Mouse (Mus musculus) spleen, embryonic (tissue): ENCODE measurements at regions not wholly inside any gene's neighbourhood (a gene's known extent, or its start where the extent isn't known, plus 50 kb on each side); places are given as distances from the start of the nearest gene placed in this dataset.

Source experiments
- CTCF ChIA-PET: fragments of 350-600 bp; sonication (Branson Sonifier 250); formaldehyde crosslinking; loops from one replicate; lab custom pipeline; 2022; lab: Charles Lee

DNA sequence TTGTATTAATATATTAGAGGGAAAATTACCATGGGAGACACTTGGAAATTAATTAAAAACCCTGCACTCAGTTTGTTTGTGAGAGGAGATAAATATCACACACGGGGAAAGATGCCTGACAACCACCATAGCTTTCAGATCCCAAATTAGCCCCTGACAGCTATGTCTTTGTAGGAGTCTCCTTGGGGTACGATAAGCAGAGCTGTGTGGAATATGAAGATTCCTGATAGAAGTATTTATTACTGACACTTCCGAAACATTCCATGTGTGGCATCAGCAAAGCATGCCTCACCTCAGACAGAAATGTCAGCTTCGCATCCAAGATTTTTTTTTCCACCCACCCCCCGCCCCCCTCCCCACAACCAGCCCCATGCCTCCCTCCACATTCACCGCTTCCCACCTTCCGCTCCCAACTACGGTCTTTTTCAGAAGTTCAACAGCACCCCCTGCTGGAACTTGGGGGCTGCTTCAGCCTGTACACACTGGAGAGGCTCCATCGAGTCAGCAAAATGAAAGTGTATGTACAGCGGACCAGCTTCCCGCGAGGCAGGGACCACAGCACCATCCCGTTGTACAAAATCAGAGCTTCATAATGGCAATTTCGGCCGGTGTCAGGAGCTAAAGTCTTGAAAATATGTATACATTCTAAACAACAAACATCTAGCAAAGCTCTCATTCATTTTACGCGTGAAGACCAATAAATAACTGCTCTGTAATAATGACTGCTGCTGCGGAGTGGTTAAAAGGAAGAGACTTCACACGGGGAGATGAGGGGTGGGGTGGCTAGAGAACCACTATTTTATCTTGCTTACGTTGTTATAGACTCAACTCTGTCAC is 66.7 kb downstream of the Rwdd3 start:
- CTCF ChIA-PET = no interaction called here

DNA sequence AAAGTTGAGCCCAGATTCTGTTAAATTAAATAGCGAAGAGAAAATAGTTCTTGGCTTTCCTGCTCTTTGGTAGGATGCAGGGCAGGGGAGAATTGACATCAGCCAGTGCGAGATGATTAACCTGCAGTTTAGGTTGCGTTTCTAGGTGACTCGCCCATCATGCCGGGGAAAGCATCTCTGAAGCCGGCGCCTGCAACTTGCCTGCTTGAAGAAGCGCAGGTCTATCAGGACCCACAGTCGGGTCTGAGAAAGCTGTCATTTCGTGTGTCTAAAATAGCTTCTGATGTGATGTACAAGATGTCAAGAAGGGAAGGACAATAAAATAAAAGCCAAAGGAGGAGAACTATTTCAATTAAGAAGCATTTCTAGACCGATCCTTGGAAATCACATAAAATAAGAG is 68.6 kb downstream of the Rwdd3 start:
- CTCF ChIA-PET = no interaction called here

DNA sequence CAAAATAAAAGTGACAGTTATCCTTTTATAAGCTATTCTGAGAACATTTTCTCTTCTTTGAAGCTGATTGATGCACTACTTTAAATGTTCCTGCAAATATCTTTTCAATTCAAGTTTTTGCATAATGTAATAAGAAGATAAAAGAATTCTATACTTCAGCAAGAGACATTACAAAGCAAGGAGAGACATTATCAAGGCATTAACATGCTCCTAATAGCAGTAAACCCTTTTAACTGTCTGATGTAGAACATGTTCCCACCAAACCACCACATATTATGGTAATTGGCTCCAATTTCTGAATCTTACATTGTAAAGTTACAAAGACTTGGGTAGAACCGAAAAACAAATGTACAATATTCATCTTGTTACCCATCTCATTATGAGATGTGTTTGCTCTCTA is 69.4 kb downstream of the Rwdd3 start:
- CTCF ChIA-PET = no interaction called here

DNA sequence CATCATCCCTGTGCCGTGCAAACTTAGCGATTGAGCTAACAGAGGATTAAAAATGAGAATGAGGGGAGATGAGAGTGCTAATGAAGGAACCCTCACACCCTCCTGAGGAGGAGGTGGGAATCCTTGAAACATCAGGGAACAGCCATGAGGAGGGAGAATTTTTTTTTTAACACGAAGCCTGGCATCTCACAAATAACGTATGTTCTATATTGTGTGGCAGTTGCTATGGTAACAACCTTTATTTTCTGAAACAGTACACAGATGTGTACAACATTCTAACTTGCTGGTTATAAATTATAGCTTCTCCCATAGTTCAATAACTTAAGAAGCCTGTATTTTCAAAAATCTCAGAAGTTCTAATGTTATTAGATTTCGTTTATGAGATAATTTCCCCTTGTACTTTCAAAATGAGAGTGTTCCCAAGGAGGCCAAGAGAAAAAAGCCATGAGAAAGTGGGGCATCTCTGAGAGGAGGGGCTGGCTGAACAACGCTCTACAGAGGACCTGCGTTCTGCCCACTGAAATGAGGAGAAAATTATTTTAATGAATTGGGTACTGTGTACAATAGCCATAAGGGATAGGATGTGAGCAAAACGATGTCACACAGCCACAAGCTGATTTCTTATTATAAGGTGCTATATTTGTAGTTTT is 71.2 kb downstream of the Rwdd3 start:
- CTCF ChIA-PET = no interaction called here

DNA sequence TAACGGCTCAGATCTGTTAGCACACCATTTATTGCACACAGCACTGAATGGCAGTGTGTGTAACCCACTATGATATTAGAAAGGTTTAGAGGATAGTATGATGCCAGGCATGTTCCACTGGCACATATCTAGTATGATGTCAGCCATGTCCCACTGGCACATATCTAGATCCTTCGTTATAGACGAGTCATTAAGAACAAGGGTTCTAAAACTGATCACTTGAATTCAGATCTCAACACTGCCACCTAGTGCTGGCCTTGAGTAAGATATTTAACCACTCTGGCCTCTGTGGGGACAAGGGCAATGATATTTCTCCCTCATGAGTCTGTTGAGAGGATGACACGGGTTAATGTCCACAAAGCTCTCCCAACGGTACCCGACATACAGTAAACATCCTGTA is 78.0 kb downstream of the Rwdd3 start:
- CTCF ChIA-PET = interaction anchor here (0.7 kb wide), 1 partner anchor 643 kb away, joined by 5 read pairs; no protein-coding TSS in a partner anchor

DNA sequence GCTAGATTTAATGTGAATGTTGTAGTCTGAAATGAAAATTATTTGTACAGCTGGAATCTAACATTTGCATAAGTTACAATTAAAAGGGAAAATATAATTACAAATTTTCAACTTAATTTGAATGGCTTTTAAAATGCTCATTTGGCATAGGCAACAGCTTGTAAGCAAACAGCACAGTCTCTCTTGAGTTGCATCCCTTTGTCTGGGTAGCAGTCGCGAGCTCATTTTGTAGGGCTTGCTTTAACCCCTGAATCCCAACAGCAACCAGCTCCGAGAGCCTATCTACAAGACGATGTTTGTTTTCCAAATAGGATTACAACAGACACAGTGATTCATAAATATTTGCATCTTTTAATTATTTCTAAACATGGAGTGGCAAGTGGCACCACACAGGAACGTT is 82.8 kb downstream of the Rwdd3 start:
- CTCF ChIA-PET = no interaction called here

DNA sequence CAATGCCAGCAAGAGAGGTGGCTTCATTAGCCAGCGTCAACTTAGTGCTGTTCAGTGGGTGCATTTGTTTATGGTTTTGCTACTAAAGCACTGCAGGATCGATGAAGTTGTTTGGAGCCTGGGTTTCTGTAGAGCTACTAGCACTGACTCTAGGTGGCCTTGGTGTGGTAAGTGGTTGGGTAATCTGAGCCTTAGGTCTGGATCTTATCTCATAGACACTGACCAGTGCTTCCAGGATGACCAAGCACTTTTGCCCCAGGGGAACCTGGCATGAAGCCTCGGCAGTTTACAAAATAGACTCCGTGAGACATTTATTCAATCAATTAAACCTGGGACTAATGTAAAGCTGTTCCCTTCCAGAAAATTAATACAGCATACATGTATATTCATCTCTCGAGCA is 102.8 kb downstream of the Rwdd3 start:
- CTCF ChIA-PET = no interaction called here

DNA sequence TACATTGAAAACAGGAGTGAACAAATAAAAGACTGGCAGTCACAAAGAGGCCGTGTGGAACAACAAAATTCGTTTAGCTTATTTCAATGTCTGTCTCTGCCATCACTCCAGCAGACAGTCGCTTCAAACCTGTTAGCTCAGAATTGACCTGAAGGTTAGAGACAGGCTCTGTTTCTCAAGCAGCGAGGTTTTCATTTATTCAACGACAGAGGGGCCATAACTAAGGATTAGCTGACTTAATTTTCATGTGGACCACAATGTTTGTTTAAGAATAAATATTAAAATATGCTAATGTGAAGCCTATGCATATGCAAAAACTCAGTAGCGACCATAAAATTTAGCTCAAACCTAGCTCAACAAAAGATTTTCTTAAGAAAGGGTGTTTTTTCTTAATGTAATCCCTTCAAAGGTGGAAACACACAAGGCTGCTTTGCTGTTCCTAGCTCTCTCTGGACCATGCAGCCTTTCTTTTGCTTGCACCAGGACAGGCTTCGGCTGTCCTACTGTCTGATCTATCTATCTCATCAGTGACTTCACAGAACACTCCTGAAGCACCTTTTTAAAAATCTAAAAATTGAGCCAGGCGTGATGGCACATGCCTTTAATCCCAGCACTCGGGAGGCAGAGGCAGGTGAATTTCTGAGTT is 135.5 kb downstream of the Rwdd3 start:
- CTCF ChIA-PET = no interaction called here

DNA sequence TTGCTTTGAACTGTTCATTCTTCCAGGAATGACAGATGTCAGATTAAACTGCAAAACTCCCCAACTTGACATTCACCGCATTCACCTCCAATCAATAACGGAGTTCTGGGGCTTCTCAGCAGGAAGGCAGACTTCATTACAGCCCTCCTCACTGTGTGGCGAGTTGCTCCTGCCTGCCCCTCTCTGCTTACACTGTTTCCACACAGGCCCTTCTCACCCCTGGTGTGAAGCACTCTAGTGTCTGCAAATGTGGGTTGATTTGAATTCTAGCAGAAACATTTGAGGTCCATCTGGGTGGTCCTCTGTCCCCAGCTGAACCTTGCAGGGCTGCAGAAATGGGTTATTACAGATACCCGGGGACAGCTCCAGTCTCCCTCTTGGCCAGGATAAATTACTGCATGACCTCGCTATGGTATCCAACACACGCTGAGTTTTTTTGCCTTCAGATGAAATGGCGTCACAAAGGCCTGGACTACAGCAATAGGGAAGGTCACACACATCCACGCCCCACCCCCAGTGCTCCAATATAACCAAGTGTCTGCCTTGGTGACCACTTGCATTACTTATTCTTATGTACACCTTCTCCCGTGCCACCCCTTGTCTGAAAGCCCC is 145.8 kb downstream of the Rwdd3 start:
- CTCF ChIA-PET = no interaction called here

DNA sequence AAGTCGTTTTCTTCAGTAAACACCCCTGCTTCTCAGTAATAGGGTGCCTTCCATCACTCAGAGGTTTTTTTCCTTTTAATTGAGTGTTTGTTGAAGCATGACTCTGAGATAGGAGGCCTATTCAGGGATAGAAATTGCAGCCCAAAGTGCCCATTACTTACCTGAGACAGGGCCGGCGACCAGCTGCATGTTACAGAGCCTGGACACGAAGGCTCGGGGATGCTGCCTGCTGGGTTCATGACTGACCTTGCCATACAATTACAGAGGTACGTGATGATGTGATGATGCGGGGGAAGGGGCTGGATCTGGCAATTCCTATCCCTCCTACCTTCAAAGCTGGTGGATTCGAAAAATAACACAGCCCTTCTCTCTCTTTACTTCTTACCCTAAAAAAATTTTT is 146.7 kb downstream of the Rwdd3 start:
- CTCF ChIA-PET = no interaction called here

DNA sequence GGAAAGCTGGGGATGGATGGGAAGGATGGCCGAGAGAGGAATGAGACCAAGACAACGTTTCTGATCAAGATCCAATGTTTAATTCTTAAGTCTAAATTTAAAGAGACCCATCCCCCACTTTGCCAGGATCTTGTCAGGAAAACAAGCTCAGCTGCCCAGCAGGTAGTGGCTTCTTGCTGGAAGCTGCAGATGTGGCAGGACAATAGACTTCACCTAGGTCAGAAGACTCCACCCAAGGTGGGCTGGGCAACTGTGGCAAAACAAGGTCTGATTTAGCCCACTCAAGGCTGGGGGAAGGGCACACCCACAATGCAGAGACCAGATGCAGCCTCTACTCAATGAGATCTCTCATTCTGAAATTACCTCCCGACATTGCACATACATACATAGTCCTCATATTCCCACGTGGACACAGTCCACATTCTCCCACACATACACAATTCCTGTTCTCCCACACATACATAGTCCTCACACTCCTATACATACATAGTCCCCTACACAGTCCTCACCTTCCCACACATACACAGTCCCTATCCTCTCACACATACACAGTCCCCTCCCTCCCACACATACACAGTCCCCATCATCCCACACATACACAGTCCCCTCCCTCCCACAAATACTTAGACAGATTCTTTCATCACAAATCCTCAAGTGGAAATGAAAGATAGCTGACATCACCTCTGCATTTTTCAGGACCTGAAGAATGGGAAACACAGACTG is 150.2 kb downstream of the Rwdd3 start:
- CTCF ChIA-PET = no interaction called here

DNA sequence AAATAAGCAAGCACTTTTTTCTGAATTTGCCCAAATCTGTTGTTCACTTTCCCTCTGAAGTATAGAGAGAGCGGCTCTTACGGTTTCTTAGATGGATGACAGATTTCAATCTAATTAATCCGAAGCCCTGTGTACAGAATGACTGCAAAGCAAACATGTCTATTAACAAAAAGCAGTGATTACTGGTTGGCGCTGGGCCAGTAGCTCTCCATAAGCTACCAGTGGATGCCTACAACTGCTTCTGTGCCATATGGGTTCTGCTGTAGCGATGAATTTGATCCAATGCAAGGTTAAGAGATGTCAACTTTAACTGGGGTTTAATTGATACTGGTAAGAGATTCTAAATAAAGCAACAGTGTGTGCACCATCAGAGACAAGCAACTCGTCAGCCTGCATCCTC is 162.3 kb downstream of the Rwdd3 start:
- CTCF ChIA-PET = no interaction called here

DNA sequence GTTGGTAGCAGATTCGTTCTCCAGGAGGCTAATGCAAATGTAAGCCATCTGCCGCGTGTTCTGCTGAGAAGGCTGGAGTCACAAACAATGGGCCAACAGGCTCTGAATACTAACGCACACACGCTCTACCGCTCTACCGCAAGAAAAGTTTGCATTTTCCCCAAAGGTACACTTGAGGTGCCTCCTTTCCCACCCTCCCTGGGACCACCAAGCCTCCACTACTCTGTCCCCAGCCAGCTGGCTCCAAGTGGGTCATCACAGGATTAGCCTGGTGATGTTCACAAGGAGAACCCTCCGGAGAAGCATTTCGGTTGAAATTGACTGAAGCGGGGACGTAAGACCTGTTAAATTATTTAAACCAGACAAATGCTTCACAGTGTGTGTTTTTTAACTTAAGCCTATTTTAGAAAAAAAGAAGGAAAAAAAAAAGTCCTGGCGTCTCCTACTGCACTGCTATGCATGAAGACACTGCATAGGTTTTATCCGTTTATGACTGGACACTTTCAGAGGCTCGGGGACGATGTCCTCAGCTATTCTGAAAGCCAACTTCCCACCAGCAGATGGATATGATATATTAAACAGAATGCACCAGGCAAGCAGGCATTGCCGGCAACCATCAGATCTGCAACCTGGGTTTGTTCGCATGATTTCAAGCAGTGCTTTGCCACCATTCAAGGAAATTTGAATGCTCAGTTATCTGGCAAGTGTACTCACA is 187.8 kb downstream of the Rwdd3 start:
- CTCF ChIA-PET = no interaction called here

DNA sequence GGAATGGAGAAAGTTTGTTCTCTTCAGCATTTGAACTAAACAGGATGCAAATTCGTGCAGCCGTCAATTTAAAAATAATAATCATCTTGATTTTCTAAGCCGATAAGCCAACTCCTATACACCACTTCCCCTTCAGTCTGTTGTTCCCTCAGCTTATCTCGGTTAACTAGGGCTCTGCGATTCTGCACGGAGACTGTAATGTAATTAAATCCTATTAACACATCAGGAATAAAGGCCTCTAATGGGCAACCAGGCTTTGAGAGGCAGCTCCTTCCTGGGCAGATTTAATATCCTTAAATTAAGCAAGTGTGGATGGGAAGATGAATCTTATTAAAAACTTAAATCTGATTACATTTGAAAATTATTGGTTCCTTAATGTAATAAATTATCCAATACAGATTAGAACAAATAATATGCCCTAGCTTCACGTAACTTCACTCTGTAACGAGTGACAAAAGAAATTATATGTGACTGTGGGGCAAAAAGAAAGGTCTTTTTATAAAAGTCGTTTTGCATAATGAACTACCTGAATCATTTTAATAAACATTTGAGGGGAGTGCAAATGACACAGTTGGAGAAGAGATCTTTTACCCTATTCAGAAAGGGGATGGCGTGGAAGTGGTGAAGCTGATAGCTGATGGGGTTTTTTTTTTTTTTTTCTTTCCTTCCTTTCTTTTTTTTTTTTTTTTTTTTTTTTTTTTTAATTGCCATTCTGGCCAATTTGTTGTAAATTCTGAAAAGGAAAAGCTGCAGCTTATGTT is 188.5 kb downstream of the Rwdd3 start:
- CTCF ChIA-PET = no interaction called here

DNA sequence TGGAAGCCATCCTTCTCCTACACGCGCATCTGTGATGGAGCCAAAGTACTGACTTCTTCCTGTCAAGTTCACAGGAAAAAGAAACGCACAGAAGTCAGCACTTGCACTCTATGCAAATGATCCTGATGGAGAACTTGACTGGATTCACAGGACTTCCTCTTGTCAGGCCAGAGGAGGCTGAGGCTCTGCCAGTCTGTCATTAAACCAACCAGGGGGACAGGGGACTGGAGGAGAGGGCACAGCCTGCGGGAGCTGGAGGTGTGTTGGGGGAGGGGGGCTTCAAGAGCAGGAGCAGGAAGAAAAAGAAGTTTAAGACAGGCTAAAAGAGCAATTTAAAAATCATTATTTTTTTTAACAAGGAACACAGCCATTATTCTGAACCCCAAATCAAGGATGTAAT is 189.3 kb downstream of the Rwdd3 start:
- CTCF ChIA-PET = no interaction called here

DNA sequence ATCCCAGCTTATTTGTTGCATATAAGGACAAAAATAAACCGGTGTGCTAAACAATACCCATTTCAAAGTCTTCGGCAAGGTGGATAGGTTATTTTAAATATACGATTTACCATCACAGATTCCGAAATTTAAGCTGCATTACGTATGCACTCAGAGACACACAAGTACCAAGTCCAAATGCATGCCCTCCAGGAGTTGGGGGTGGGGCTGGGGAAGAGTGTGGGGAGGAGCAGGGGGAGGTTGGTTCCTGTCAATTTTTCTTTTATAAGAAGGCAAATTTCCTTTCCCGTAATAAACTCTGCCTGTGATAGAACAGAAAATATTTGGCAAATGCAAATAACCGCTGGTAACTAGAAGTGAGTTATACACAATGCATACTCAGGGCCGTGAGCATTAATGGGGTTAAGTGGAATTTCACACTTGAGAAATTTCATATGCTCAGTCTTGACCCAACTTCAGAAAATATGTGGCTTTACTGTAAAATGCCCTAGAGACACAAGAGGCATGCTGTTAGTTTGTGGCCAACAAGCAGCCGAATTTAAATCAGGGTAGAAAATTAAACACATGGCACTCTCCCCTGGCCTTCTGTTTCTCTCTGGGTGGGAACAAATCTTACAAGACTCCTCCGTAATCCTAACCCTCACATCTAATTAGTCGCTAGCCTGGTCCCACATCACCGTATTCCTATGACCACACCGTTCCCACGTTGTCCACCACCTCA is 200.6 kb downstream of the Rwdd3 start:
- CTCF ChIA-PET = no interaction called here

DNA sequence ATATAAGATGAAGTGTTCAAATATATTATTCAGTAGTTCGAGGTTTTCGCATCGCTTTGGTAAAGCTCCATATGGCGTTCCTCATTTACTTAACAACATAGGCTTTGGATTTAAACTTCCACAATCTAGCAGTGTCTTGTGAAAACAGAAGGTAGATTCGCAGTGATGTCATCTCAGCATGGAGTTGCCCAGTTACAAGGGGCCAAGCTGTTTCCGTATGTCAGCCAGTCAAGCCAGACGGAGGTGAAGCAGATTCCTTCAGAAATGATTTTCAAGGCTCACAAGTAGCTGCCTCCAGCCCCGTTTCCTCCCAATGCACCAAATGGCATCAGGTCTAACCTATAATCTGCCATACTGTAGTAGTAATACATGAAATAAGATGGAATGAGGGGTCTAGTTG is 224.6 kb downstream of the Rwdd3 start:
- CTCF ChIA-PET = no interaction called here

DNA sequence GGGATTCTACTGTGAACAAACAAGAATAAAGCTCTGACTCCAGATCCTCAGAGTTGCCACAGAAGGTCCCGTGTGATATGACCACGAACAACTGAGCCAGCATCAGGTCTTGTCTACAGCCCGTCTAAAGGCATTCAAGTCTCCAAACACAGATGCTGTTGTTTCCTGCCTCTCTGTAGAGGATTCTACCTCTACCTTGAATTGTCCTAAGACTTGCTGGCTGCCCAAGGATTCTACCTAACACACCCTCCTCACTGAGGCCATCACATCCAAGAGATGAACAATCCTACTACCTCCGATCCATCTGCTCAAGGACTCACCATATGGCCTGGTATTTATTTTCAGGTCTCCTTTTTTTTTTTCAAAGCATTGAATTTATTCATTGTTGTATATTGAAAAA is 237.1 kb downstream of the Rwdd3 start:
- CTCF ChIA-PET = no interaction called here

DNA sequence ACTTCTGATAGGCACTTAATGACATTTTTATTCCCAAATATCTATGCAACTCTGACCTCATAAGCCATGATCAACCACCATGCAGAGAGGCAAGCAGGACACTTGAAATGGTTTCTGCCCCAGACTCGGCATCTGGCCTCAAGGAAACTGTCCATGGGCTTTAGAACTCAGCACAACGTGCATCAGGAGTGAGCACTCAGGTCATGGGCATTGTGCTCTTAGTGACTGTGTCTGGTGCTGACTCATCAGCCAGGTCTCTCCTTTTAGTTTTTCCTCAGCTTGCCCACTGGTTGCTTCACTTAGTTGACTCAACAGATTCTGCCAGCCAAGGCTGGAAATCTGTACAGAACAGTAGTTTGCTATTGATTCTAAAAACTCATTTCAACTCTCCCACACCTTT is 251.1 kb downstream of the Rwdd3 start:
- CTCF ChIA-PET = no interaction called here

DNA sequence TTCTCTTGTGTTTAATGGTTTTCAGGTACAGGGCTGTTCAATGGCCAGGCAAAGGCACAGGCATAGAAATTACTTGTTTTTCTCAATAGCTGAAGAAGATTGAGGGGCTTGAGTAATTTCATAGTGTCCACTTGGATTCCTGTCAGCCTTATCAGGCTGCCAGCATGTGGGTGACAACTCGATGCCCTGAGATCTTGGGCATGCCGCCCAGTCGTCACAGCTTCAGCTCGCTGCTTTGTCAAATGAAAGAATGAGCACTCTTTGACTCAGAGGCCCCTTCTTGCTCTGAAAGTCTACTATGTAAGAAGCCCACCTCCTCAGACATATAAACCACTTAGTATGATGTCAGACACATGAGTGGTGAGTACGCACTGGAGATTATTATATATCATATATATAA is 272.6 kb downstream of the Rwdd3 start:
- CTCF ChIA-PET = no interaction called here
